Mouse (Mus musculus): ENCODE data around the gene Hoxa11. TPM values are rescaled to one million over a fixed set of nuclear protein-coding genes. Genes with fewer than 3 reads are reported as not detected.

The Hoxa11 gene
- polyA plus RNA-seq, 1 experiment from 2014 or later, result 6.0 TPM

GRCm38 (mm10) chr6:52238976-52239375 lies 6.6 kb downstream of the Hoxa11 start:
- Histone ChIP-seq H3K27me3 (ENCODE audit: control insufficient read depth, insufficient read depth, low read length) (peaks cover 91% of the 10 kb centered on the region), H3K4me3 (ENCODE audit: low read depth, low read length) (peak overlapping the region; percentile 65), H3K4me2 (ENCODE audit: low read depth) (peak overlapping the region; percentile 47), H3K36me3 (ENCODE audit: control insufficient read depth, insufficient read depth, low read length) (no peaks in the 10 kb centered on the region), H3K27ac (ENCODE audit: low read depth, low read length) (no peak overlapping the region), H3K9me3 (ENCODE audit: control insufficient read depth, low read length) (no peaks in the 10 kb centered on the region), H3K9ac (ENCODE audit: low read length) (peak overlapping the region; percentile 68), H3K4me1 (ENCODE audit: control insufficient read depth, insufficient read depth, low read length) (no peaks in the 10 kb centered on the region; the same call in 1 of the 2 replicates)
- WGBS, result 1% methylated on average over 7 of the region's 7 CpGs
- ATAC-seq (ENCODE audit: insufficient read depth, low FRiP score, low TSS enrichment), result no peak
- peak; percentile 54 for DNase-seq (ENCODE audit: low spot score)

GRCm38 (mm10) chr6:52238155-52238545 lies 7.5 kb downstream of the Hoxa11 start:
- DNase-seq (ENCODE audit: low spot score) (no peak), ATAC-seq (ENCODE audit: insufficient read depth, low FRiP score, low TSS enrichment) (no peak)
- H3K4me1 ChIP-seq (ENCODE audit: control insufficient read depth, insufficient read depth, low read length), result no peaks in the 10 kb centered on the region; the same call in 1 of the 2 replicates
- H3K4me2 ChIP-seq (ENCODE audit: low read depth), result peak overlapping the region; percentile 57
- peak overlapping the region; percentile 65 for H3K4me3 ChIP-seq (ENCODE audit: low read depth, low read length)
- H3K9me3 ChIP-seq (ENCODE audit: control insufficient read depth, low read length), result no peaks in the 10 kb centered on the region
- under 1% methylated on average over 7 of the region's 7 CpGs for WGBS
- peaks cover 91% of the 10 kb centered on the region for H3K27me3 ChIP-seq (ENCODE audit: control insufficient read depth, insufficient read depth, low read length)
- peak overlapping the region; percentile 94 for H3K9ac ChIP-seq (ENCODE audit: low read length)
- H3K27ac ChIP-seq (ENCODE audit: low read depth, low read length), result no peak overlapping the region; the same call in 1 of the 2 replicates
- H3K36me3 ChIP-seq (ENCODE audit: control insufficient read depth, insufficient read depth, low read length), result no peaks in the 10 kb centered on the region

- Histone ChIP-seq H3K9ac (ENCODE audit: low read length) (peak overlapping the region; percentile 94), H3K27me3 (ENCODE audit: control insufficient read depth, insufficient read depth, low read length) (peaks cover 89% of the 10 kb centered on the region), H3K27ac (ENCODE audit: low read depth, low read length) (peak overlapping the region; percentile 23; the same call in 1 of the 2 replicates), H3K4me3 (ENCODE audit: low read depth, low read length) (peak overlapping the region; percentile 65), H3K9me3 (ENCODE audit: control insufficient read depth, low read length) (no peaks in the 10 kb centered on the region), H3K4me1 (ENCODE audit: control insufficient read depth, insufficient read depth, low read length) (no peaks in the 10 kb centered on the region; the same call in 1 of the 2 replicates), H3K4me2 (ENCODE audit: low read depth) (peak overlapping the region; percentile 57), H3K36me3 (ENCODE audit: control insufficient read depth, insufficient read depth, low read length) (no peaks in the 10 kb centered on the region)
- DNase-seq (ENCODE audit: low spot score) (no peak), ATAC-seq (ENCODE audit: insufficient read depth, low FRiP score, low TSS enrichment) (no peak)
- WGBS, result 3% methylated on average over 10 of the region's 10 CpGs
Measured at GRCm38 (mm10) chr6:52237346-52238154, 8.1 kb downstream of the Hoxa11 start.

DNA sequence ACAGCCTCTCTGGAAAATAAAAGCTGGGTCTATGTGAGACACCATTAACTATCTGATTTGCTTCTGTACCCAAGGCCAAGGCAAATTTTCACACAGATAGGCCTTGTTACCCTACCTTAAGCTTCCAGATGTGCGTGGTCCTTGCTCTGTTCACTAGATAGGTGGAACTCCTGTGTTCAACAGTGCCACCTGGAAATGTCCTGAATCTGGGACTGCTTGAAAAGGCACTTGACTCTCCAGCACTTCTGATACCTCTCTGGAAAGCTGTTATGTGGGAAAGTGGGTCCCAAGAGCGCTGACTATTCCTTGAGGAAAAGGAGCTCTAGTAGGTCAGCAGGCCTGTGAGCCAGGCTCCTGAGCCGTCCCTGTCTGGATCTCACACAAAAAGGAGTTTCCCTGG lies 8.8 kb downstream of the Hoxa11 start:
- DNase-seq (ENCODE audit: low spot score) (no peak), ATAC-seq (ENCODE audit: insufficient read depth, low FRiP score, low TSS enrichment) (no peak)
- Histone ChIP-seq H3K4me2 (ENCODE audit: low read depth) (peak overlapping the region; percentile 57), H3K27me3 (ENCODE audit: control insufficient read depth, insufficient read depth, low read length) (peaks cover 84% of the 10 kb centered on the region), H3K27ac (ENCODE audit: low read depth, low read length) (no peak overlapping the region), H3K4me3 (ENCODE audit: low read depth, low read length) (peak overlapping the region; percentile 65), H3K9ac (ENCODE audit: low read length) (peak overlapping the region; percentile 94), H3K36me3 (ENCODE audit: control insufficient read depth, insufficient read depth, low read length) (no peaks in the 10 kb centered on the region), H3K4me1 (ENCODE audit: control insufficient read depth, insufficient read depth, low read length) (no peaks in the 10 kb centered on the region; the same call in 1 of the 2 replicates), H3K9me3 (ENCODE audit: control insufficient read depth, low read length) (no peaks in the 10 kb centered on the region)
- WGBS, result 14% methylated on average over 3 of the region's 3 CpGs

GRCm38 (mm10) chr6:52235866-52236265 lies 9.7 kb downstream of the Hoxa11 start:
- no peaks in the 10 kb centered on the region for H3K9me3 ChIP-seq (ENCODE audit: control insufficient read depth, low read length)
- ATAC-seq (ENCODE audit: insufficient read depth, low FRiP score, low TSS enrichment) (no peak), DNase-seq (ENCODE audit: low spot score) (no peak)
- no peaks in the 10 kb centered on the region; the same call in 1 of the 2 replicates for H3K4me1 ChIP-seq (ENCODE audit: control insufficient read depth, insufficient read depth, low read length)
- peak overlapping the region; percentile 94; the same call in 1 of the 2 replicates for H3K9ac ChIP-seq (ENCODE audit: low read length)
- 21% methylated on average over 6 of the region's 6 CpGs for WGBS
- no peaks in the 10 kb centered on the region for H3K36me3 ChIP-seq (ENCODE audit: control insufficient read depth, insufficient read depth, low read length)
- H3K4me2 ChIP-seq (ENCODE audit: low read depth), result peak overlapping the region; percentile 57
- H3K4me3 ChIP-seq (ENCODE audit: low read depth, low read length), result peak overlapping the region; percentile 65
- H3K27ac ChIP-seq (ENCODE audit: low read depth, low read length), result no peak overlapping the region
- H3K27me3 ChIP-seq (ENCODE audit: control insufficient read depth, insufficient read depth, low read length), result peaks cover 76% of the 10 kb centered on the region

GRCm38 (mm10) chr6:52235267-52235666 lies 10.3 kb downstream of the Hoxa11 start:
- H3K9ac ChIP-seq (ENCODE audit: low read length), result peak overlapping the region; percentile 94
- peak overlapping the region; percentile 53 for H3K27ac ChIP-seq (ENCODE audit: low read depth, low read length)
- H3K36me3 ChIP-seq (ENCODE audit: control insufficient read depth, insufficient read depth, low read length), result no peaks in the 10 kb centered on the region
- H3K4me3 ChIP-seq (ENCODE audit: low read depth, low read length), result peak overlapping the region; percentile 65
- WGBS, result 25% methylated on average over 9 of the region's 9 CpGs
- ATAC-seq (ENCODE audit: insufficient read depth, low FRiP score, low TSS enrichment), result no peak
- DNase-seq (ENCODE audit: low spot score), result no peak
- no peaks in the 10 kb centered on the region for H3K9me3 ChIP-seq (ENCODE audit: control insufficient read depth, low read length)
- no peaks in the 10 kb centered on the region; the same call in 1 of the 2 replicates for H3K4me1 ChIP-seq (ENCODE audit: control insufficient read depth, insufficient read depth, low read length)
- peak overlapping the region; percentile 57 for H3K4me2 ChIP-seq (ENCODE audit: low read depth)
- H3K27me3 ChIP-seq (ENCODE audit: control insufficient read depth, insufficient read depth, low read length), result peaks cover 70% of the 10 kb centered on the region

GRCm38 (mm10) chr6:52234428-52235140 lies 11.0 kb downstream of the Hoxa11 start:
- peak overlapping the region; percentile 91 for H3K27ac ChIP-seq (ENCODE audit: low read depth, low read length)
- no peak for DNase-seq (ENCODE audit: low spot score)
- WGBS, result 1% methylated on average over 62 of the region's 68 CpGs

GRCm38 (mm10) chr6:52233546-52234427 lies 11.8 kb downstream of the Hoxa11 start:
- Histone ChIP-seq H3K9ac (ENCODE audit: low read length) (peak overlapping the region; percentile 94), H3K4me3 (ENCODE audit: low read depth, low read length) (peak overlapping the region; percentile 65), H3K4me1 (ENCODE audit: control insufficient read depth, insufficient read depth, low read length) (no peaks in the 10 kb centered on the region; the same call in 1 of the 2 replicates), H3K9me3 (ENCODE audit: control insufficient read depth, low read length) (no peaks in the 10 kb centered on the region), H3K27ac (ENCODE audit: low read depth, low read length) (peak overlapping the region; percentile 91), H3K27me3 (ENCODE audit: control insufficient read depth, insufficient read depth, low read length) (peaks cover 62% of the 10 kb centered on the region), H3K4me2 (ENCODE audit: low read depth) (peak overlapping the region; percentile 57), H3K36me3 (ENCODE audit: control insufficient read depth, insufficient read depth, low read length) (no peaks in the 10 kb centered on the region)
- DNase-seq (ENCODE audit: low spot score) (peak; percentile 56), ATAC-seq (ENCODE audit: insufficient read depth, low FRiP score, low TSS enrichment) (no peak)
- WGBS, result under 1% methylated on average over 55 of the region's 70 CpGs

More at GRCm38 (mm10) chr6:52234428-52235140, 11.0 kb downstream of the Hoxa11 start:
- Histone ChIP-seq H3K4me1 (ENCODE audit: control insufficient read depth, insufficient read depth, low read length) (no peaks in the 10 kb centered on the region; the same call in 1 of the 2 replicates), H3K9ac (ENCODE audit: low read length) (peak overlapping the region; percentile 94), H3K27me3 (ENCODE audit: control insufficient read depth, insufficient read depth, low read length) (peaks cover 66% of the 10 kb centered on the region), H3K9me3 (ENCODE audit: control insufficient read depth, low read length) (no peaks in the 10 kb centered on the region), H3K36me3 (ENCODE audit: control insufficient read depth, insufficient read depth, low read length) (no peaks in the 10 kb centered on the region), H3K4me3 (ENCODE audit: low read depth, low read length) (peak overlapping the region; percentile 65), H3K4me2 (ENCODE audit: low read depth) (peak overlapping the region; percentile 57)
- peak; percentile 17 for ATAC-seq (ENCODE audit: insufficient read depth, low FRiP score, low TSS enrichment)

All from neural tube, embryonic 11.5 days (tissue).